Mouse (Mus musculus) limb, embryonic 14.5 days (tissue): ENCODE data around the gene Stmn1. TPM values are rescaled to one million over a fixed set of nuclear protein-coding genes. Genes with fewer than 3 reads are reported as not detected.
A peak's percentile ranks its signal among the peaks of the same experiment; 100 is the strongest.
"Not testable (repeated sequence)": the region's sequence is repeated elsewhere in the genome, so short reads cannot be mapped to it uniquely, and the experiment has no call there.

Source experiments
- ATAC-seq: fragments of 200-750 bp; cut with Nextera tagmentation; 2 replicates; pipeline ENCODE4 v1.8.0; 2017; ENCODE audit warnings: low read depth, moderate number of reproducible peaks, moderate TSS enrichment; ENCODE audit not compliant: low FRiP score
- DNase-seq: peaks from one replicate; pipeline ENCODE4 v3.0.0-alpha.2; 2015; ENCODE audit warnings: low spot score
- H3K27ac ChIP-seq: fragments of 300-500 bp; sonication (generic); replicated peaks from 2 replicates; pipeline ENCODE4 v1.5.1; 2014; ENCODE audit warnings: low read depth, mild to moderate bottlenecking, low read length, moderate library complexity, mixed read lengths
- H3K27me3 ChIP-seq: fragments of 300-500 bp; sonication (generic); 2 replicates; pipeline ENCODE4 v1.6.1; 2014; ENCODE audit warnings: low read length, mixed read lengths; ENCODE audit not compliant: control insufficient read depth, insufficient read depth
- H3K36me3 ChIP-seq: fragments of 300-500 bp; sonication (generic); 2 replicates; pipeline ENCODE4 v1.6.1; 2014; ENCODE audit warnings: mild to moderate bottlenecking, low read length, moderate library complexity, mixed read lengths; ENCODE audit not compliant: control insufficient read depth, insufficient read depth
- H3K4me1 ChIP-seq: fragments of 300-500 bp; sonication (generic); 2 replicates; pipeline ENCODE4 v1.6.1; 2014; ENCODE audit warnings: antibody characterized with exemption, low read length, mixed read lengths; ENCODE audit not compliant: control insufficient read depth, insufficient read depth
- H3K4me2 ChIP-seq: fragments of 300-500 bp; sonication (generic); replicated peaks from 2 replicates; pipeline ENCODE4 v1.6.1; 2014; ENCODE audit warnings: low read depth, mild to moderate bottlenecking, low read length, moderate library complexity; ENCODE audit not compliant: severe bottlenecking
- H3K4me3 ChIP-seq: fragments of 300-500 bp; sonication (generic); replicated peaks from 2 replicates; pipeline ENCODE4 v1.5.1; 2014; ENCODE audit warnings: low read length
- H3K9ac ChIP-seq: fragments of 300-500 bp; sonication (generic); 2 replicates; pipeline ENCODE4 v1.6.1; 2014; ENCODE audit warnings: mild to moderate bottlenecking, low read depth, low read length, moderate library complexity; ENCODE audit not compliant: severe bottlenecking
- H3K9me3 ChIP-seq: fragments of 300-500 bp; sonication (generic); 2 replicates; pipeline ENCODE4 v1.6.1; 2016; ENCODE audit warnings: low read length; ENCODE audit not compliant: control insufficient read depth
- POLR2A ChIP-seq: fragments of 200-500 bp; IDR thresholded peaks from 2 replicates; pipeline ENCODE4 v1.8.0; 2012; ENCODE audit warnings: inconsistent platforms, mild to moderate bottlenecking, moderate library complexity, borderline replicate concordance; ENCODE audit not compliant: insufficient read depth, insufficient read length; ENCODE audit errors: extremely low read depth
- WGBS: fragments of 180-500 bp; shearing (Covaris S2); extraction: QIAGEN DNeasy Blood & Tissue Kit; methylation state at CpG from one replicate; pipeline ENCODE4 v1.1.7; 2014; 5-methylcytosine and 5-hydroxymethylcytosine counted together
- polyA plus RNA-seq, 2 experiments: library from polyadenylated mRNA; depleted of rRNA in 1 of 2; stranded (reverse) in 1 of 2; unstranded in 1 of 2; fragments of >200 nt; fragmentation: Nextera tagmentation in 1 of 2; extraction: Ambion mirVana in 1 of 2; gene quantifications; 2 replicates each; pipeline versions ENCODE4 v1.2.1 to v1.2.3; 2012 to 2014

Gene Stmn1
- polyA plus RNA-seq, 2 experiments = 428 to 1,273 TPM

DNA sequence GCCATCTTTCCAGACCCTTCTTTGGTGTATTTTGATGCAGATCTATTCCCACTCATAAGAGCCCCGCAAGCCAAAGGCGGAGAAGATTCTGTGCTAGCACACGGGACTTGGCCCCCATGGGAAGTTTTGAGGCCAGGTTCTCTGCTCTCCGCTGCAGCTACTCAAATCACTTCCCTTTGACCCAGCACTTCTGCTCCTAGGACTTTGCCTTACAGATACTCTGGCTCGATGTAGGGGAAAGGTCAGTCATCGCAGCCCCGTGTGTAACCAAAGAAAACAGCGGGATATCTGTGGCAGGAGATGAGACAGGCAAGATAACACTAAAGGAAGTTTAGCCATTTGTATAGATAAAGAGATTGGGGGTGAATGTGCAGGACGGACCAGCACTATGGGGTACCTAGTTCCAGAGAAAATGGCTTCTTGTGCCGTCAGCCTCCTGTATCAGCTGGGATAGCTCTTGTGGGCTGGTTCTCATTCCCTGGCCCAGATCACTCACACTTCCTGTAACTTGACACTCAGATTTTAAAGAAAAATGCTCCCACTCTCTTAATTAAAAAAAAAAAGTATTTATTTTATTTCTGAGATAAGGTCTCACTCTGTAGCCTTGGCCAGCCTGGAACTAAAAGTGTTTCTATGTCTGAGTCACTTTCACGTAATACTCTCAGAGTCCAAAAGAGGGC is 22.0 kb downstream of the Stmn1 start:
- no peaks in the 10 kb centered on the region for H3K27me3 ChIP-seq
- H3K4me2 ChIP-seq = no peak overlapping the region
- no peak overlapping the region for H3K4me3 ChIP-seq
- TF ChIP-seq POLR2A = no peak
- ATAC-seq = no peak
- H3K9ac ChIP-seq = no peak overlapping the region
- H3K36me3 ChIP-seq = no peaks in the 10 kb centered on the region
- H3K4me1 ChIP-seq = peaks cover 3% of the 10 kb centered on the region; the same call in 1 of the 2 replicates
- H3K9me3 ChIP-seq = no peaks in the 10 kb centered on the region
- WGBS = 87% methylated on average over 11 of the region's 11 CpGs
- DNase-seq = no peak
- no peak overlapping the region for H3K27ac ChIP-seq

DNA sequence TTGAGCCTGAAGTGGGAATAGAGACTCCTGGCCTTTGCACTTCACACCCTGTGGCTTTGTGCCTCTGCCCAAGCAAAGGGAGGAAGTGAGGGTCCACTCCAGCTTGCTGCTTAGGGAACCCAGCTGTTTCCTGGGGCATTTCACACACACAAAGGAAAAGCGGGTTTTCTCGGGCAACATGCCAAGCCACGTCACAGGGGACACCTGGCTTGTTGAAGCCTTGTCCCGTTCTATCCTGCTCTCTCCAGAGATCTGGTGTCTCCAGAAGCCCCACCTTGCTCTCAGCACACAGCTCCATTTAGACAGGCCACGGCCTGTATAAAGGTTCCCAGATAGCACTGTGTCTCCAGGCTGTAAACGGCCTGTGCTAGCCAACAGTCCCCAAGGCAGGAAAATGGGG is 23.6 kb downstream of the Stmn1 start:
- TF ChIP-seq POLR2A = no peak
- ATAC-seq (no peak), DNase-seq (peak; percentile 50)
- Histone ChIP-seq H3K4me3 (no peak overlapping the region), H3K36me3 (no peaks in the 10 kb centered on the region), H3K9me3 (no peaks in the 10 kb centered on the region), H3K27ac (no peak overlapping the region), H3K27me3 (no peaks in the 10 kb centered on the region), H3K4me1 (peaks cover 15% of the 10 kb centered on the region), H3K4me2 (no peak overlapping the region), H3K9ac (no peak overlapping the region)
- 56% methylated on average over 6 of the region's 6 CpGs for WGBS

DNA sequence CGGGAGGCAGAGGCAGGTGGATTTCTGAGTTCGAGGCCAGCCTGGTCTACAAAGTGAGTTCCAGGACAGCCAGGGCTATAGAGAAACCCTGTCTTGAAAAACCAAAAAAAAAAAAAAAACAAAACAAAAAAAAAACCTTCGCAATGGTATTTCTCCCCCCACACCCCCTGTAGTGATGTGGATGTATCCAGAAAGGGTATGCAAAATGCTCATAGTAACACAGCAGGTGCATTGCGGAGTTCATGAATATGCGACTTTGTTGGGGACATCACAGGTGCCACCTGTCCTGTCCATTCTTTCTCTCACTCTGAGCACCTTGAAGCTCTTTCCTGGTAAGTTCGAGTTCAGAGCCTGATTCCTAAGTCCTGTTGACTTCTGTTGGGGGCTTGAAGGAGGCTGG is 26.0 kb downstream of the Stmn1 start:
- not testable (repeated sequence) for H3K27me3 ChIP-seq, H3K4me2 ChIP-seq, H3K4me3 ChIP-seq, ATAC-seq, DNase-seq, H3K9ac ChIP-seq, H3K36me3 ChIP-seq, H3K9me3 ChIP-seq, H3K27ac ChIP-seq
- peaks cover 15% of the 10 kb centered on the region for H3K4me1 ChIP-seq
- WGBS = 89% methylated on average over 6 of the region's 6 CpGs

DNA sequence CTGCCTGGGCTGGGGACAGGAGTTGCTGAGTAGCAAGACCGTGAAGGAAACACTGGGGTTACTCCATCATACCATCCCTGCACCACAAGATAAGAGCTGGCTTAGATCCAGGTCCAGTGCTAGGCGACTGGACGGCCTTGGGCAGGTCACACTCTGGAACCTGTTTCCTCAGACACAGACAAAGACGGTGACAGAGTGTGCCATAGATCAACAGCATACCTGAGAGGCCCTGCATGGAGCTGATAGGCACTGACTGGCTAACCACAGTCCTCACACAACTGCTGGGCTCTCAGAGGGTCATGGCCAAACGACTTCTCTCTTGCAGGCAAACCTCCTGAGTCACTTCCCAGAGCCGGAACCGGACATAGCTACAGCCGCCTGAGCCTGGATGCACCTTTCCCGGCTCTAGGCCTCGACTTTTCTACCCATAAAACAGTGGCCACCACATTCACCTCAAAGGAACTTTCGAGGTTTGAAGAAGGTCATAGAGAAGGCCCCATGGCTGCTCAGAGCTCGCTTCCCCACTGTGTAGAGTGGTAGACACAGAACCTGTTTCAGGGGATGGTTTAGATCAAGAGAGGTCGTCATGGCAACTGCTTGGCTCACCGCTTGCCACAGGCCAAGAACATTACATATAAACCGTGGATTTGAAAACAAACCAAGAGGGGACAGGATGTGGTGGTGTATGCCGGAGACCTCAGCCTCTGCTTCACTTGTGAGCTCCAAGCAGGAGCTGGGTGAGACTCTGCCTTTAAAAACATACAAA is 26.8 kb downstream of the Stmn1 start:
- 63% methylated on average over 16 of the region's 16 CpGs for WGBS
- no peak for TF ChIP-seq POLR2A
- Histone ChIP-seq H3K27me3 (no peaks in the 10 kb centered on the region), H3K4me1 (peaks cover 15% of the 10 kb centered on the region), H3K9me3 (no peaks in the 10 kb centered on the region), H3K9ac (0 out of 2 replicates have a peak overlapping the region, but pooled peaks have one; percentile 28), H3K27ac (no peak overlapping the region), H3K4me3 (no peak overlapping the region), H3K4me2 (no peak overlapping the region), H3K36me3 (no peaks in the 10 kb centered on the region)
- ATAC-seq (peak; percentile 45; the same call in 1 of the 2 replicates), DNase-seq (peak; percentile 27)

DNA sequence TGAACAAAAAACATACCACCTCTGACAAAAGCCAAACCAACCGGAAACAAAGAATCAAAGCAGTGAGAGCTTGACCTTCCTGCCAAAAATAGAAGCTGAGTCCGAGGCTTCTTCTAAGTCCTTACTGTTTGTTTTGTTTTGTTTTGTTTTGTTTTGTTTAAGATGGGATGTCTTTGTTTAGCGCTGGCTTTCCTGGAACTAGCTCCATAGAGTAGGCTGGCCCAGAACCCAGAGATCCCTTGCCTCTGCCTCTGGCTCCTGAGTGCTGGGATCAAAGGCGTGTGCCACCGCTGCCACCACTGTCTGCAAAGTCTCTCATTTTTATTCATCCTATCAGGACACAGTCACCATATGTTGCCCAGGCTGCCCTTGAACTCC is 27.4 kb downstream of the Stmn1 start:
- Histone ChIP-seq H3K36me3 (no peaks in the 10 kb centered on the region), H3K4me2 (no peak overlapping the region), H3K4me1 (peaks cover 15% of the 10 kb centered on the region), H3K9ac (no peak overlapping the region), H3K27ac (no peak overlapping the region), H3K27me3 (no peaks in the 10 kb centered on the region), H3K4me3 (no peak overlapping the region), H3K9me3 (no peaks in the 10 kb centered on the region)
- 75% methylated on average over 5 of the region's 5 CpGs for WGBS
- DNase-seq (no peak), ATAC-seq (no peak)
- TF ChIP-seq POLR2A = no peak
